Mouse (Mus musculus) olfactory bulb, adult 2 months (tissue): ENCODE data around the gene Lcn3.

Experiments
- CTCF ChIP-seq: fragments of 200-500 bp; IDR thresholded peaks from 2 replicates; pipeline ENCODE4 v1.5.1; 2012; ENCODE audit warnings: low read depth, mild to moderate bottlenecking, low read length, moderate library complexity; ENCODE audit not compliant: insufficient read depth
- POLR2A ChIP-seq: fragments of 200-500 bp; IDR thresholded peaks from 2 replicates; pipeline ENCODE4 v1.6.1; 2012; ENCODE audit warnings: mild to moderate bottlenecking, low read depth, low read length, moderate library complexity; ENCODE audit not compliant: insufficient read depth

DNA sequence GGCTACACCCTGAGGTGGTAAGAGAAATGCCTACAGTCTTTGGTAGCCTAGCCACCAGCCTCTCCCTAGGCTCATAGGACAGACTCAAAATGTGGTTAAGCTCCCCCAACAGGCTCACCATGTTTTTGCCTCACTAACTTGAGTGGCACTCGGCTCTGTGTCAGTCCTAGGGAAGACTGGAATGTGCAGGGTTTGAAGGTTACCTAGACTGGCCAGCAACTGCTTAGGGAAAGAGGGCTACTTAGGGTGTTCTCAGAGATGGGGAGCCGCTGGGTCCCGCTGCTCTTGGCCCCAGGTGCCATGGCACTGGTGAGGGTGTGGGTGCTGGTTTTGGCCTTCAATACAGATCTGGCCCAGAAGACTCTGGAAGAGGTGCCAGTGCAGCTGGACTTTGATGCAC is 16.6 kb downstream of the Lcn3 start, which contains the start of gene Gm13539:
- TF ChIP-seq CTCF, result no peak
- no peak for TF ChIP-seq POLR2A
